Mouse (Mus musculus) telencephalon, adult 2 months (tissue): Measurements from ENCODE around the gene Gpsm3.

Experiments used
- DNase-seq: peaks from one replicate; pipeline ENCODE4 v3.0.0-alpha.2; 2011; ENCODE audit warnings: low read depth, low spot score

The Gpsm3 gene

GRCm38 (mm10) chr17:34603375-34604060 lies 13.9 kb downstream of the Gpsm3 start, which contains the start of gene Rnf5:
Rnf5 (minus strand) TSS chr17:34603690.
- DNase-seq: peak; percentile 100

GRCm38 (mm10) chr17:34604061-34604508 lies 14.5 kb downstream of the Gpsm3 start, which contains the start of gene Agpat1:
Agpat1 (plus strand) TSS chr17:34604262.
- DNase-seq: no peak

- no peak for DNase-seq
These were observed 15.1 kb downstream of the Gpsm3 start for GRCm38 (mm10) chr17:34604511-34605237.

GRCm38 (mm10) chr17:34605609-34606008 lies 16.0 kb downstream of the Gpsm3 start:
- DNase-seq: peak; percentile 93

- DNase-seq: no peak
These were observed 16.8 kb downstream of the Gpsm3 start for GRCm38 (mm10) chr17:34606186-34607039.

- no peak for DNase-seq
These were observed 18.4 kb downstream of the Gpsm3 start for GRCm38 (mm10) chr17:34607997-34608396.

GRCm38 (mm10) chr17:34611050-34611449 lies 21.4 kb downstream of the Gpsm3 start:
- no peak for DNase-seq

- no peak for DNase-seq
These were observed 23.5 kb downstream of the Gpsm3 start for GRCm38 (mm10) chr17:34613054-34613645.

GRCm38 (mm10) chr17:34613830-34614229 lies 24.2 kb downstream of the Gpsm3 start:
- no peak for DNase-seq

- no peak for DNase-seq
These were observed 26.3 kb downstream of the Gpsm3 start, which contains the start of gene Egfl8 for GRCm38 (mm10) chr17:34615871-34616270. Egfl8 (minus strand) TSS chr17:34615971.

- no peak for DNase-seq
These were observed 29.4 kb downstream of the Gpsm3 start for GRCm38 (mm10) chr17:34618999-34619398.

- DNase-seq: no peak
These were observed 31.4 kb downstream of the Gpsm3 start for GRCm38 (mm10) chr17:34621006-34621405.

GRCm38 (mm10) chr17:34623161-34623560 lies 33.6 kb downstream of the Gpsm3 start:
- DNase-seq: no peak

GRCm38 (mm10) chr17:34624981-34625380 lies 35.4 kb downstream of the Gpsm3 start:
- no peak for DNase-seq

GRCm38 (mm10) chr17:34626062-34626772 lies 36.6 kb downstream of the Gpsm3 start:
- DNase-seq: no peak

GRCm38 (mm10) chr17:34626773-34627092 lies 37.1 kb downstream of the Gpsm3 start:
- DNase-seq: no peak

GRCm38 (mm10) chr17:34627093-34627942 lies 37.7 kb downstream of the Gpsm3 start:
- DNase-seq: peak; percentile 95

GRCm38 (mm10) chr17:34627943-34628643 lies 38.5 kb downstream of the Gpsm3 start, which contains the start of gene Ppt2:
Ppt2 (minus strand) TSS chr17:34628510.
- no peak for DNase-seq

- no peak for DNase-seq
These were observed 39.0 kb downstream of the Gpsm3 start for GRCm38 (mm10) chr17:34628644-34628967.
